Mouse (Mus musculus) bone marrow, adult 2 months (tissue): ENCODE data around the gene Tysnd1.

Source experiments
- CTCF ChIP-seq: fragments of 200-500 bp; IDR thresholded peaks from 2 replicates; pipeline ENCODE4 v1.5.1; 2011; ENCODE audit warnings: low read length, control low read depth; ENCODE audit not compliant: control insufficient read depth, insufficient read depth
- POLR2A ChIP-seq: fragments of 200-500 bp; IDR thresholded peaks from 2 replicates; pipeline ENCODE4 v1.6.1; 2011; ENCODE audit warnings: low read depth, mild to moderate bottlenecking, control low read depth, low read length, borderline replicate concordance; ENCODE audit not compliant: control insufficient read depth

GRCm38 (mm10) chr10:61695703-61696559 is 617 bp downstream of the Tysnd1 start:
- TF ChIP-seq CTCF = no peak
- no peak for TF ChIP-seq POLR2A
